Mouse (Mus musculus): ENCODE results near the gene 2210016L21Rik. TPM values are rescaled to one million over a fixed set of nuclear protein-coding genes. Genes with fewer than 3 reads are reported as not detected.
"Not testable (repeated sequence)": the region's sequence is repeated elsewhere in the genome, so short reads cannot be mapped to it uniquely, and the experiment has no call there.

2210016L21Rik gene
- total RNA-seq, 2 experiments from 2014 or later, result 184 to 196 TPM

GRCm38 (mm10) chr5:114921551-114922365 is 20.2 kb upstream of the 2210016L21Rik start:
- Histone ChIP-seq H3K4me3 (no peak overlapping the region), H3K27ac (no peak overlapping the region)
- DNase-seq (ENCODE audit: low spot score in 2 of 2), result no peak
- peak; percentile 62 for TF ChIP-seq CTCF (conservative IDR thresholded peaks at IDR 0.05)

- DNase-seq (ENCODE audit: low spot score in 2 of 2), result no peak
- Histone ChIP-seq H3K27ac (no peak overlapping the region), H3K4me3 (no peak overlapping the region)
- no peak for TF ChIP-seq CTCF (conservative IDR thresholded peaks at IDR 0.05)
Measured at GRCm38 (mm10) chr5:114922366-114922731, 19.6 kb upstream of the 2210016L21Rik start.

GRCm38 (mm10) chr5:114922998-114923473 is 18.9 kb upstream of the 2210016L21Rik start, which contains the start of gene Oasl1:
Gene Oasl1, plus strand, starts transcription at chr5:114923240.
- no peak for TF ChIP-seq CTCF (conservative IDR thresholded peaks at IDR 0.05)
- Histone ChIP-seq H3K4me3 (peak within 1 kb of the TSS; percentile 42), H3K27ac (no peak within 1 kb of the TSS)

GRCm38 (mm10) chr5:114926153-114926684 is 15.7 kb upstream of the 2210016L21Rik start:
- DNase-seq (ENCODE audit: low spot score in 2 of 2), result no peak
- TF ChIP-seq CTCF (conservative IDR thresholded peaks at IDR 0.05), result no peak

More at GRCm38 (mm10) chr5:114922998-114923473, 18.9 kb upstream of the 2210016L21Rik start, which contains the start of gene Oasl1:
- no peak for DNase-seq (ENCODE audit: low spot score in 2 of 2)

GRCm38 (mm10) chr5:114926753-114927152 is 15.2 kb upstream of the 2210016L21Rik start:
- H3K4me3 ChIP-seq, result no peak overlapping the region
- H3K27ac ChIP-seq, result no peak overlapping the region
- DNase-seq (ENCODE audit: low spot score in 2 of 2), result no peak
- no peak for TF ChIP-seq CTCF (conservative IDR thresholded peaks at IDR 0.05)

More at GRCm38 (mm10) chr5:114926153-114926684, 15.7 kb upstream of the 2210016L21Rik start:
- Histone ChIP-seq H3K27ac (no peak overlapping the region), H3K4me3 (no peak overlapping the region)

GRCm38 (mm10) chr5:114931626-114932025 is 10.3 kb upstream of the 2210016L21Rik start:
- no peak overlapping the region for H3K4me3 ChIP-seq
- no peak for TF ChIP-seq CTCF (conservative IDR thresholded peaks at IDR 0.05)
- H3K27ac ChIP-seq, result no peak overlapping the region
- DNase-seq (ENCODE audit: low spot score in 2 of 2), result no peak

GRCm38 (mm10) chr5:114933206-114933605 is 8.8 kb upstream of the 2210016L21Rik start:
- Histone ChIP-seq H3K27ac (no peak overlapping the region), H3K4me3 (no peak overlapping the region)
- DNase-seq (ENCODE audit: low spot score in 2 of 2), result no peak
- no peak for TF ChIP-seq CTCF (conservative IDR thresholded peaks at IDR 0.05)

- no peak for DNase-seq (ENCODE audit: low spot score in 2 of 2)
- no peak overlapping the region for H3K4me3 ChIP-seq
- no peak for TF ChIP-seq CTCF (conservative IDR thresholded peaks at IDR 0.05)
- no peak overlapping the region for H3K27ac ChIP-seq
Measured at GRCm38 (mm10) chr5:114935838-114936237, 6.1 kb upstream of the 2210016L21Rik start.

- H3K4me3 ChIP-seq; H3K27ac ChIP-seq; DNase-seq (ENCODE audit: low spot score in 2 of 2): not testable (repeated sequence)
- TF ChIP-seq CTCF (conservative IDR thresholded peaks at IDR 0.05), result peak; percentile 68
Measured at GRCm38 (mm10) chr5:114941138-114941537, 820 bp upstream of the 2210016L21Rik start.

- Histone ChIP-seq H3K27ac (peak overlapping the region; percentile 98), H3K4me3 (peak overlapping the region; percentile 94)
- TF ChIP-seq CTCF (conservative IDR thresholded peaks at IDR 0.05), result no peak
- no peak for DNase-seq (ENCODE audit: low spot score in 2 of 2)
Measured at GRCm38 (mm10) chr5:114942766-114943130, 790 bp downstream of the 2210016L21Rik start.

- no peak overlapping the region for H3K4me3 ChIP-seq
- H3K27ac ChIP-seq, result no peak overlapping the region
- DNase-seq (ENCODE audit: low spot score in 2 of 2), result no peak
- no peak for TF ChIP-seq CTCF (conservative IDR thresholded peaks at IDR 0.05)
Measured at GRCm38 (mm10) chr5:114945072-114945471, 3.1 kb downstream of the 2210016L21Rik start.

GRCm38 (mm10) chr5:114948891-114949290 is 6.9 kb downstream of the 2210016L21Rik start:
- H3K27ac ChIP-seq, result no peak overlapping the region
- H3K4me3 ChIP-seq, result no peak overlapping the region
- peak in 1 of 2 experiments; percentile 17 for DNase-seq (ENCODE audit: low spot score in 2 of 2)
- no peak for TF ChIP-seq CTCF (conservative IDR thresholded peaks at IDR 0.05)

GRCm38 (mm10) chr5:114949316-114949715 is 7.4 kb downstream of the 2210016L21Rik start:
- no peak overlapping the region for H3K4me3 ChIP-seq
- peak in 1 of 2 experiments; percentile 15 for DNase-seq (ENCODE audit: low spot score in 2 of 2)
- TF ChIP-seq CTCF (conservative IDR thresholded peaks at IDR 0.05), result no peak
- no peak overlapping the region for H3K27ac ChIP-seq
